Mouse (Mus musculus) forebrain, embryonic 12.5 days (tissue): ENCODE results near the gene Ngf. TPM values are rescaled to one million over a fixed set of nuclear protein-coding genes. Genes with fewer than 3 reads are reported as not detected.
A peak's percentile ranks its signal among the peaks of the same experiment; 100 is the strongest.

Experiments
- ATAC-seq: fragments of 200-750 bp; cut with Nextera tagmentation; 2 replicates; pipeline ENCODE4 v1.8.0; 2017; ENCODE audit warnings: moderate TSS enrichment; ENCODE audit not compliant: low FRiP score
- H3K27ac ChIP-seq: fragments of 300-500 bp; sonication (generic); 2 replicates; pipeline ENCODE4 v1.5.1; 2016; ENCODE audit warnings: mild to moderate bottlenecking
- H3K27me3 ChIP-seq: fragments of 300-500 bp; sonication (generic); 2 replicates; pipeline ENCODE4 v1.6.1; 2016; ENCODE audit warnings: mild to moderate bottlenecking
- H3K36me3 ChIP-seq: fragments of 300-500 bp; sonication (generic); replicated peaks from 2 replicates; pipeline ENCODE4 v1.6.1; 2016; ENCODE audit warnings: mild to moderate bottlenecking
- H3K4me1 ChIP-seq: fragments of 300-500 bp; sonication (generic); 2 replicates; pipeline ENCODE4 v1.6.1; 2016
- H3K4me2 ChIP-seq: fragments of 300-500 bp; sonication (generic); 2 replicates; pipeline ENCODE4 v1.6.1; 2016; ENCODE audit warnings: mild to moderate bottlenecking, moderate library complexity
- H3K4me3 ChIP-seq: fragments of 300-500 bp; sonication (generic); replicated peaks from 2 replicates; pipeline ENCODE4 v1.5.1; 2016; ENCODE audit warnings: mild to moderate bottlenecking
- H3K9ac ChIP-seq: fragments of 300-500 bp; sonication (generic); 2 replicates; pipeline ENCODE4 v1.6.1; 2016; ENCODE audit warnings: mild to moderate bottlenecking
- H3K9me3 ChIP-seq: fragments of 300-500 bp; sonication (generic); 2 replicates; pipeline ENCODE4 v1.6.1; 2016
- WGBS: fragments of 180-500 bp; shearing (Covaris S2); methylation state at CpG from one replicate; pipeline ENCODE4 v1.1.7; 2016; 5-methylcytosine and 5-hydroxymethylcytosine counted together
- polyA plus RNA-seq: library from polyadenylated mRNA; unstranded; fragments of >200 nt; fragmentation: Nextera tagmentation; extraction: Ambion mirVana; gene quantifications from 2 replicates; pipeline ENCODE4 v1.2.1, GENCODE M21; 2016

The Ngf gene
- polyA plus RNA-seq, result 0.36 and 0.37 TPM in 2 replicates

- no peaks in the 10 kb centered on the region for H3K9me3 ChIP-seq
- no peak within 1 kb of the TSS for H3K27ac ChIP-seq
- H3K27me3 ChIP-seq, result peaks cover 49% of the 10 kb centered on the region
- 0 out of 2 replicates have a peak within 1 kb of the TSS, but pooled peaks have one; percentile 25 for H3K9ac ChIP-seq
- WGBS, result 1% methylated on average over 43 of the region's 43 CpGs
- peaks cover 8% of the 10 kb centered on the region for H3K4me1 ChIP-seq
- peak within 1 kb of the TSS; percentile 62 for H3K4me2 ChIP-seq
- ATAC-seq, result peak; percentile 58; the same call in 1 of the 2 replicates
- H3K4me3 ChIP-seq, result peak within 1 kb of the TSS; percentile 38
- H3K36me3 ChIP-seq, result no peaks in the 10 kb centered on the region
These were observed at the start of gene Ngf for GRCm38 (mm10) chr3:102469713-102470448. Gene Ngf (plus strand): TSS chr3:102469919.

GRCm38 (mm10) chr3:102445567-102445966 is 24.2 kb upstream of the Ngf start:
- Histone ChIP-seq H3K9ac (no peak overlapping the region), H3K4me3 (no peak overlapping the region), H3K4me1 (no peaks in the 10 kb centered on the region), H3K27me3 (no peaks in the 10 kb centered on the region), H3K4me2 (no peak overlapping the region), H3K27ac (no peak overlapping the region), H3K9me3 (no peaks in the 10 kb centered on the region), H3K36me3 (no peaks in the 10 kb centered on the region)
- no peak for ATAC-seq
- 93% methylated on average over 3 of the region's 3 CpGs for WGBS

- Histone ChIP-seq H3K27me3 (no peaks in the 10 kb centered on the region), H3K9ac (no peak overlapping the region), H3K9me3 (no peaks in the 10 kb centered on the region), H3K36me3 (no peaks in the 10 kb centered on the region), H3K4me2 (no peak overlapping the region), H3K27ac (no peak overlapping the region), H3K4me1 (no peaks in the 10 kb centered on the region), H3K4me3 (no peak overlapping the region)
- no peak for ATAC-seq
- 80% methylated on average over 4 of the region's 4 CpGs for WGBS
These were observed 23.0 kb upstream of the Ngf start for GRCm38 (mm10) chr3:102446691-102447090.

GRCm38 (mm10) chr3:102454566-102454965 is 15.2 kb upstream of the Ngf start:
- Histone ChIP-seq H3K36me3 (no peaks in the 10 kb centered on the region), H3K9me3 (no peaks in the 10 kb centered on the region), H3K27me3 (no peaks in the 10 kb centered on the region), H3K9ac (no peak overlapping the region), H3K4me2 (no peak overlapping the region), H3K4me3 (no peak overlapping the region), H3K27ac (no peak overlapping the region), H3K4me1 (no peaks in the 10 kb centered on the region)
- 84% methylated on average over 6 of the region's 6 CpGs for WGBS
- no peak for ATAC-seq

GRCm38 (mm10) chr3:102460528-102460927 is 9.2 kb upstream of the Ngf start:
- H3K27me3 ChIP-seq, result 0 out of 2 replicates have a peak, but pooled peaks cover 3% of the 10 kb centered on the region
- WGBS, result 89% methylated on average over 5 of the region's 5 CpGs
- H3K9ac ChIP-seq, result no peak overlapping the region

GRCm38 (mm10) chr3:102460986-102461385 is 8.7 kb upstream of the Ngf start:
- Histone ChIP-seq H3K4me2 (no peak overlapping the region), H3K4me1 (no peaks in the 10 kb centered on the region), H3K27me3 (0 out of 2 replicates have a peak, but pooled peaks cover 3% of the 10 kb centered on the region), H3K9ac (no peak overlapping the region), H3K27ac (no peak overlapping the region), H3K9me3 (no peaks in the 10 kb centered on the region), H3K4me3 (no peak overlapping the region), H3K36me3 (no peaks in the 10 kb centered on the region)
- 79% methylated on average over 6 of the region's 6 CpGs for whole genome bisulfite sequencing
- no peak for ATAC-seq

More at GRCm38 (mm10) chr3:102460528-102460927, 9.2 kb upstream of the Ngf start:
- H3K4me3 ChIP-seq, result no peak overlapping the region
- no peak overlapping the region for H3K4me2 ChIP-seq
- no peaks in the 10 kb centered on the region for H3K9me3 ChIP-seq
- H3K4me1 ChIP-seq, result no peaks in the 10 kb centered on the region
- ATAC-seq, result no peak
- H3K36me3 ChIP-seq, result no peaks in the 10 kb centered on the region
- no peak overlapping the region for H3K27ac ChIP-seq

- 58% methylated on average over 9 of the region's 9 CpGs for WGBS
- no peak for ATAC-seq
These were observed 6.9 kb upstream of the Ngf start for GRCm38 (mm10) chr3:102462703-102463336.

GRCm38 (mm10) chr3:102463339-102463738 is 6.4 kb upstream of the Ngf start:
- Histone ChIP-seq H3K9me3 (no peaks in the 10 kb centered on the region), H3K36me3 (no peaks in the 10 kb centered on the region)
- 83% methylated on average over 2 of the region's 2 CpGs for WGBS

More at GRCm38 (mm10) chr3:102462703-102463336, 6.9 kb upstream of the Ngf start:
- no peak overlapping the region for H3K27ac ChIP-seq
- H3K4me1 ChIP-seq, result no peaks in the 10 kb centered on the region
- no peaks in the 10 kb centered on the region for H3K9me3 ChIP-seq
- peaks cover 10% of the 10 kb centered on the region for H3K27me3 ChIP-seq
- no peak overlapping the region for H3K9ac ChIP-seq
- H3K4me2 ChIP-seq, result no peak overlapping the region
- no peak overlapping the region for H3K4me3 ChIP-seq
- H3K36me3 ChIP-seq, result no peaks in the 10 kb centered on the region

GRCm38 (mm10) chr3:102466587-102466986 is 3.1 kb upstream of the Ngf start:
- peak; percentile 57 for ATAC-seq
- Histone ChIP-seq H3K4me2 (no peak overlapping the region), H3K27ac (no peak overlapping the region), H3K9ac (no peak overlapping the region), H3K4me1 (peaks cover 8% of the 10 kb centered on the region), H3K9me3 (no peaks in the 10 kb centered on the region), H3K27me3 (peaks cover 45% of the 10 kb centered on the region), H3K36me3 (no peaks in the 10 kb centered on the region), H3K4me3 (no peak overlapping the region)
- 23% methylated on average over 3 of the region's 3 CpGs for WGBS

More at GRCm38 (mm10) chr3:102463339-102463738, 6.4 kb upstream of the Ngf start:
- no peak overlapping the region for H3K4me2 ChIP-seq
- H3K4me3 ChIP-seq, result no peak overlapping the region
- H3K9ac ChIP-seq, result no peak overlapping the region
- H3K27ac ChIP-seq, result no peak overlapping the region
- H3K4me1 ChIP-seq, result no peaks in the 10 kb centered on the region
- ATAC-seq, result no peak
- peaks cover 12% of the 10 kb centered on the region for H3K27me3 ChIP-seq

- no peaks in the 10 kb centered on the region for H3K9me3 ChIP-seq
- peaks cover 50% of the 10 kb centered on the region for H3K27me3 ChIP-seq
- no peak for ATAC-seq
- H3K36me3 ChIP-seq, result no peaks in the 10 kb centered on the region
- H3K4me1 ChIP-seq, result peaks cover 8% of the 10 kb centered on the region
- no peak overlapping the region for H3K4me3 ChIP-seq
- 85% methylated on average over 8 of the region's 8 CpGs for WGBS
- H3K9ac ChIP-seq, result no peak overlapping the region
- H3K4me2 ChIP-seq, result no peak overlapping the region
- no peak overlapping the region for H3K27ac ChIP-seq
These were observed 2.6 kb upstream of the Ngf start for GRCm38 (mm10) chr3:102467121-102467520.

GRCm38 (mm10) chr3:102471251-102471650 is 1.5 kb downstream of the Ngf start:
- Histone ChIP-seq H3K4me3 (no peak overlapping the region), H3K9me3 (no peaks in the 10 kb centered on the region), H3K9ac (no peak overlapping the region), H3K36me3 (no peaks in the 10 kb centered on the region), H3K27me3 (peaks cover 49% of the 10 kb centered on the region), H3K27ac (no peak overlapping the region), H3K4me1 (peaks cover 8% of the 10 kb centered on the region), H3K4me2 (no peak overlapping the region)
- ATAC-seq, result no peak
- 82% methylated on average over 5 of the region's 5 CpGs for WGBS

GRCm38 (mm10) chr3:102471799-102472198 is 2.1 kb downstream of the Ngf start:
- Histone ChIP-seq H3K4me2 (no peak overlapping the region), H3K9me3 (no peaks in the 10 kb centered on the region), H3K36me3 (no peaks in the 10 kb centered on the region), H3K4me3 (no peak overlapping the region), H3K9ac (no peak overlapping the region), H3K27me3 (peaks cover 49% of the 10 kb centered on the region), H3K27ac (no peak overlapping the region), H3K4me1 (peaks cover 8% of the 10 kb centered on the region)
- 65% methylated on average over 5 of the region's 5 CpGs for WGBS
- no peak for ATAC-seq
